Mouse (Mus musculus) limb, embryonic 10.5 days (tissue): ENCODE measurements around the gene Iqcf5. TPM values are rescaled to one million over a fixed set of nuclear protein-coding genes. Genes with fewer than 3 reads are reported as not detected.

Experiments used
- DNase-seq: peaks from one replicate; pipeline ENCODE4 v3.0.0-alpha.2; 2017; ENCODE audit warnings: low spot score
- H3K27ac ChIP-seq: fragments of 300-500 bp; sonication (generic); 2 replicates; pipeline ENCODE4 v1.5.1; 2016; ENCODE audit warnings: mild to moderate bottlenecking
- H3K27me3 ChIP-seq: fragments of 300-500 bp; sonication (generic); 2 replicates; pipeline ENCODE4 v1.6.1; 2016; ENCODE audit warnings: low read depth, mild to moderate bottlenecking; ENCODE audit not compliant: poor library complexity, severe bottlenecking
- H3K36me3 ChIP-seq: fragments of 300-500 bp; sonication (generic); 2 replicates; pipeline ENCODE4 v1.6.1; 2016; ENCODE audit warnings: mild to moderate bottlenecking, moderate library complexity
- H3K4me1 ChIP-seq: fragments of 300-500 bp; sonication (generic); 2 replicates; pipeline ENCODE4 v1.6.1; 2016
- H3K4me3 ChIP-seq: fragments of 300-500 bp; sonication (generic); 2 replicates; pipeline ENCODE4 v1.5.1; 2016; ENCODE audit warnings: mild to moderate bottlenecking, moderate library complexity
- H3K9me3 ChIP-seq: fragments of 300-500 bp; sonication (generic); replicated peaks from 2 replicates; pipeline ENCODE4 v1.6.1; 2016; ENCODE audit warnings: mild to moderate bottlenecking
- WGBS: fragments of 180-500 bp; shearing (Covaris S2); methylation state at CpG from one replicate; pipeline ENCODE4 v1.1.7; 2016; 5-methylcytosine and 5-hydroxymethylcytosine counted together
- polyA plus RNA-seq: library from polyadenylated mRNA; unstranded; fragments of >200 nt; fragmentation: Nextera tagmentation; extraction: Ambion mirVana; gene quantifications from 2 replicates; pipeline ENCODE4 v1.2.1, GENCODE M21; 2016

Iqcf5 gene
- polyA plus RNA-seq, 1 experiment from 2014 or later: not detected

DNA sequence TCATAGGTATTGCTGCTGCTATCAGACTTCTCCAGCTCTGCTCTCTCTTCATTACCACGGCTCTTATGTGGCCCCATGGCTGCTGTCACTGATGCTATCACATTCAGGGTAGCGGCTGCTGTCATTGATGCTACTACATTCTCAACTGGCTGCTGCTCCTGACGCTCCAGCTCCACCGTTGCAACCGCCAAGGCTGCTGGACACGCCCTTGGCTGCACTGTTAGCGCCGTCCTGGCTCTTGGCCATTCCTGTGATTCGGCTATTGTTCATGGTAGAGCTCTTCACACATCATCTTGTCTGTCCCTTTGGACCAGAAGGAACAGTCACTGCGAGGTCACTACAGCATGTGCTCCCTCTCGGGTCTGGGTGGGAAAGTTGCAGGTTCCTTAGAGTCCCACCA is 47.9 kb downstream of the Iqcf5 start:
- no peaks in the 10 kb centered on the region for H3K27me3 ChIP-seq
- H3K4me3 ChIP-seq: no peak overlapping the region
- 0 out of 2 replicates have a peak, but pooled peaks cover 3% of the 10 kb centered on the region for H3K4me1 ChIP-seq
- H3K36me3 ChIP-seq: no peaks in the 10 kb centered on the region
- no peaks in the 10 kb centered on the region for H3K9me3 ChIP-seq
- WGBS: 91% methylated on average over 11 of the region's 11 CpGs
- H3K27ac ChIP-seq: no peak overlapping the region
- DNase-seq: no peak

DNA sequence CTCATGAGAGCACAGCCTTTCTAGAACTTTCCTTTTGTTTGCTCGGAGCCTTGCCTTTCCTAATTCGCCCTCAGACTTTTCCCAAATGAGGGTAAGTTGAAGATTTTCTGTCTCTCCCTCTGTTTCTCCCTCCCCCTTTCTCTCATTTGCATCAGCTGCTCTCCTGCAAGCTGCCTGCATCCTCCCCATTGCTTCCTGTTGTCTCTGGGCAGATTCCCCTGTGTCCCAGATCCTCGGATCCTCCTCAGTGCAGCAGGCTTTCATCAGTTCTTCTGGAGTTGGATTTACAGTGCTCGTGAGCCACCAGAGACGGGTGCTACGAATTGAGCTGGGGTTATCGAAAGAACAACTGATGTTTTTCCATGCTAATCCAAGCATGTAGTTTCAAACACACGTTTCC is 49.7 kb downstream of the Iqcf5 start:
- WGBS: 84% methylated on average over 8 of the region's 8 CpGs
- no peak overlapping the region for H3K27ac ChIP-seq
- no peaks in the 10 kb centered on the region for H3K36me3 ChIP-seq
- 0 out of 2 replicates have a peak, but pooled peaks cover 3% of the 10 kb centered on the region for H3K4me1 ChIP-seq
- DNase-seq: no peak
- H3K27me3 ChIP-seq: no peaks in the 10 kb centered on the region
- no peaks in the 10 kb centered on the region for H3K9me3 ChIP-seq
- H3K4me3 ChIP-seq: no peak overlapping the region

Other genes starting within 250 kb of the Iqcf5 start
- 42.9 and 43.9 TPM in 2 replicates for gene Poc1a, start 233.5 kb upstream of the Iqcf5 start, polyA plus RNA-seq
- 43.1 and 44.9 TPM in 2 replicates for gene Dusp7, start 145.9 kb upstream of the Iqcf5 start, polyA plus RNA-seq
- gene Rpl29, start 85.1 kb upstream of the Iqcf5 start, polyA plus RNA-seq: 1,033 and 1,267 TPM in 2 replicates
- 49.4 and 52.8 TPM in 2 replicates for gene Acy1, start 76.3 kb upstream of the Iqcf5 start, polyA plus RNA-seq
- 5.9 and 7.6 TPM in 2 replicates for gene Abhd14b, start 67.1 kb upstream of the Iqcf5 start, polyA plus RNA-seq
- gene Abhd14a, start 66.9 kb upstream of the Iqcf5 start, polyA plus RNA-seq: 45.0 and 46.9 TPM in 2 replicates
- gene Pcbp4, start 61.3 kb upstream of the Iqcf5 start, polyA plus RNA-seq: 275 and 316 TPM in 2 replicates
- gene Gpr62, start 48.6 kb upstream of the Iqcf5 start, polyA plus RNA-seq: 0.16 and 0.59 TPM in 2 replicates
- gene Rrp9, start 38.6 kb upstream of the Iqcf5 start, polyA plus RNA-seq: 81.6 and 110 TPM in 2 replicates
- gene Parp3, start 37.6 kb upstream of the Iqcf5 start, polyA plus RNA-seq: 1.9 and 2.3 TPM in 2 replicates
- gene Iqcf1, start 14.6 kb upstream of the Iqcf5 start, polyA plus RNA-seq: not detected in 2 replicates
- gene Iqcf3, start 47.1 kb downstream of the Iqcf5 start, polyA plus RNA-seq: not detected in 2 replicates
- not detected in 2 replicates for gene Iqcf4, start 56.4 kb downstream of the Iqcf5 start, polyA plus RNA-seq
- gene Iqcf6, start 112.0 kb downstream of the Iqcf5 start, polyA plus RNA-seq: not detected in 2 replicates
- gene Grm2, start 141.5 kb downstream of the Iqcf5 start, polyA plus RNA-seq: not detected in 2 replicates
- 22.9 and 32.1 TPM in 2 replicates for gene Tex264, start 171.4 kb downstream of the Iqcf5 start, polyA plus RNA-seq